Comparison of ENCODE assay signal across 9 mouse cellular contexts in the genomic region with DNA sequence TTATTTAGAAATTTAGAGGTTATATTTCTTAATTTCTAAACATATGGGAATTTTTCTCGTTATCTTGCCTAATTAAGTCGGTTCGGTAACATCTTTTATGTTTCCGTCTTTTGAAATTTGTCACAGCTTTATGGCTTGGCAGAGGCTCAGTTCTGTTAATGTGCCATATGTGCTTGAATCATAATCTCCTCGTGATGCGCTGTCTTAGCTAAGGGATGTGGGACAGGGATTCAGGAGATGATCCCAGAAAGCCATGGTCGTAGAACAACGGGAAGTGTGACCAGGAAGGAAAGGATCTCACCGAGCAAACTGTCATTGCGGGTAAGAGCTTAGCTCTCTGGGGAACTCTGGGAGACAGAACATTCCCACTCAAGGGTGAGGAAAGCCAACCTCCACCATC. TPM values are rescaled to one million over a fixed set of nuclear protein-coding genes. Genes with fewer than 3 reads are reported as not detected.
A peak's percentile ranks its signal among the peaks of the same experiment; 100 is the strongest.
DNase-seq lines count a peak whose midpoint lies in the region.
"Had no signal": no experiment of that assay in that cellular context is flagged by ENCODE, and none has a peak within 500 bp of the region (broad histone marks: within the 10 kb centered on the region; RNA-seq: fewer than 3 reads in every experiment).

No protein-coding gene starts in this region.

- intact Hi-C loops in left cerebral cortex, postnatal 36 days (cut with DNase I): no loop called here

- peak; percentile 56 to 79 for DNase-seq in layer of hippocampus, adult 18-20 months (ENCODE audit: low spot score in 2 of 2)
- no peak for DNase-seq in layer of hippocampus, postnatal 25 days (ENCODE audit: extremely low spot score in 1 of 2, low spot score in 1 of 2)
- peak; percentile 51 for DNase-seq in cerebellum, adult 11-12 months
- DNase-seq in cerebellum, adult 9-11 months: peak; percentile 66
- peak; percentile 49 to 51 for DNase-seq in left cerebral cortex, postnatal 36 days (ENCODE audit: low spot score in 2 of 2)
- DNase-seq in thymus, postnatal 14 days: no peak
- no peak for DNase-seq in spleen, postnatal 14 days (ENCODE audit: low spot score in 2 of 2)
- DNase-seq: kidney, postnatal 4 days; lung, postnatal 10 days had no signal

RNA-seq across cellular contexts. Expression of gene Chchd5, which starts 10.4 kb away (rescaled TPM):
- total RNA-seq in layer of hippocampus, adult 18-20 months (2021): 10 to 100 TPM; 12.1 to 12.2 TPM
- 10 to 100 TPM; 12.8 to 13.6 TPM for total RNA-seq in layer of hippocampus, postnatal 25 days (2021)
- total RNA-seq in left cerebral cortex, postnatal 36 days (2021): 10 to 100 TPM in 1 of 2 experiments, 1 to 10 TPM in 1; 9.6 to 10.9 TPM

RNA-seq across cellular contexts. Expression of gene Polr1b, which starts 39.1 kb away (rescaled TPM):
- 10 to 100 TPM; 15.0 to 19.5 TPM for total RNA-seq in layer of hippocampus, adult 18-20 months (2021)
- total RNA-seq in layer of hippocampus, postnatal 25 days (2021): 10 to 100 TPM; 14.9 to 15.5 TPM
- total RNA-seq in left cerebral cortex, postnatal 36 days (2021): 10 to 100 TPM; 19.8 to 25.9 TPM

RNA-seq across cellular contexts. Expression of gene Slc20a1, which starts 58.7 kb away (rescaled TPM):
- total RNA-seq in layer of hippocampus, adult 18-20 months (2021): 100 to 1,000 TPM; 126 to 129 TPM
- total RNA-seq in layer of hippocampus, postnatal 25 days (2021): 100 to 1,000 TPM in 1 of 2 experiments, 10 to 100 TPM in 1; 97.2 to 112 TPM
- 100 to 1,000 TPM; 140 to 151 TPM for total RNA-seq in left cerebral cortex, postnatal 36 days (2021)

Comparison
In these comparisons a context has a peak if more than half of its experiments do, and no peak if none do; other contexts are left out.
1. DNase-seq: peak in layer of hippocampus, adult 18-20 months (2 of 2), cerebellum, adult 11-12 months (single experiment), cerebellum, adult 9-11 months (single experiment) and left cerebral cortex, postnatal 36 days (2 of 2); none in layer of hippocampus, postnatal 25 days (0 of 2), thymus, postnatal 14 days (single experiment) and spleen, postnatal 14 days (0 of 2).